Mouse (Mus musculus) cerebellum, adult 8-10 months (tissue): ENCODE measurements around the gene Apopt1.
"Not testable (repeated sequence)": the region's sequence is repeated elsewhere in the genome, so short reads cannot be mapped to it uniquely, and the experiment has no call there.

Experiments used
- DNase-seq: peaks from one replicate; pipeline ENCODE4 v3.0.0; 2022

Apopt1 gene

GRCm38 (mm10) chr12:111710091-111710490 lies 3.0 kb upstream of the Apopt1 start:
- DNase-seq = no peak

DNA sequence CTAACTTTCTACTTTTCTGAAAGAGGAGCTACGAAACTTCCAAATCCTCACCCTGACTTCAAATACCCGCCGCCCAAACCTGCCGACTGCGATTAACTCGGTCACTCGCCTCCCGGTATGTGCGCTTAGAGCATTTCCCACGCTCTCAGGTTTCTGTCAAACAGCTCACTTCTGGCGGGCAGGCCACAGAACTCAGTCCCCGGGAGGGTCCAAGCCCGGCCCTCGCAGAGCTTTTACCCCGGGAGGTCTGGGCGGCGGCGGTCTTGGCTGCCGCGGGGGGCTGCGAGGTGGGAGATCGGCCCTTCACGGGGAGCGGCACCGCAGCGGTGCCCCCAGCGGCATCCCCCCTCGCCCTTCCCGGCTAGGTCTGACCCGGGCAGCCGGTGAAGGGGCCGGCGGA lies 585 bp upstream of the Apopt1 start:
- DNase-seq = no peak

DNA sequence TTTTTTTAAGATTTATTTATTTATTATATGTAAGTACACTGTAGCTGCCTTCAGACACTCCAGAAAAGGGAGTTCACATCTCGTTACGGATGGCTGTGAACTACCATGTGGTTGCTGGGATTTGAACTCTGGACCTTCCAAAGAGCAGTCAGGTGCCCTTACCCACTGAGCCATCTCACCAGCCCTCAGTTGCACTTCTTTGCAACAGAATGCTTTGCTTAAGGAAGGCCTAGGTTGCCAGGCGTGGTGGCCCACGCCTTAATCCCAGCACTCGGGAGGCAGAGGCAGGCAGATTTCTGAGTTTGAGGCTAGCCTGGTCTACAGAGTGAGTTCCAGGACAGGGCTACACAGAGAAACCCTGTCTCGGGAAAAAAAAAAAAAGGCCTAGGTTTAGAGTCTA lies 819 bp downstream of the Apopt1 start:
- DNase-seq = peak; percentile 11

GRCm38 (mm10) chr12:111716505-111716904 lies 3.4 kb downstream of the Apopt1 start:
- DNase-seq = no peak

DNA sequence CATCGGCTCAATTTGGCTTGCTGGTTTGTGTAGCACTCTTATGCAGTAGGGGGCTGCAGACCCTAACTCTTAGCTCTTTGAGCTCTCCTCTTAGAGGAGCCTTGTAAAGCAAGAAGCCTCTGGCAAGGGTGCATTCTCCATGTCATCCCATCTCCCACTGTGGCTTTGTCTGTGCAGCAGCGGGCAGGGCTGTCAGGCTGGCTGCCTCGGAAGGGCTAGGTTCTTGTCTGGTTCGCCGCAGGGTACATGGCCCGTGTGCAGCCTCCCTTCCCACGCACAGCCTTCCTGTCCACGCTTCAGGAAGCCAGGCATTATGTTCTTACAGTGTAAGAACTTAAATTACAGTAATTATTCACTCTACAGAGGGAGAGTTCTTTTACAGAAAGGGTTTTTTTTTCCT lies 5.6 kb downstream of the Apopt1 start:
- DNase-seq = peak; percentile 66

DNA sequence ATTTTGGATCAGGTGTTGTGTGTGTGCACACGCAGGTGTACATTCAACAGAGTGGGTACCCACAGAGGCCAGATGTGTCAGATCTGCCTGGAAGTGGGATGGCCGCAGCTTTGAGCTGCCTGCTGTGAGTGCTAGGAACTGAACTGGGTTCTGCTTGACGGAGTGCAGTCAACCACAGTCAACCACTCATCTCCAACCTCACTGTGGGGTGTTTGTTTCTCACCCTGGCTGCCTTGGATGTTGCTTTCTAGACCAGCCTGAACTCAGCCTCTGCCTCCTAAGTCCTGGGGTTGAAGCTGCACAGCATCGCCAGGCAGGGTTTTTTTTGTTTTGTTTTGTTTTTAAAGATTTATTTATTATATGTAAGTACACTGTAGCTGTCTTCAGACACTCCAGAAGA lies 7.2 kb downstream of the Apopt1 start:
- no peak for DNase-seq

- peak; percentile 64 for DNase-seq
Measured at GRCm38 (mm10) chr12:111722654-111723053, 9.6 kb downstream of the Apopt1 start.

DNA sequence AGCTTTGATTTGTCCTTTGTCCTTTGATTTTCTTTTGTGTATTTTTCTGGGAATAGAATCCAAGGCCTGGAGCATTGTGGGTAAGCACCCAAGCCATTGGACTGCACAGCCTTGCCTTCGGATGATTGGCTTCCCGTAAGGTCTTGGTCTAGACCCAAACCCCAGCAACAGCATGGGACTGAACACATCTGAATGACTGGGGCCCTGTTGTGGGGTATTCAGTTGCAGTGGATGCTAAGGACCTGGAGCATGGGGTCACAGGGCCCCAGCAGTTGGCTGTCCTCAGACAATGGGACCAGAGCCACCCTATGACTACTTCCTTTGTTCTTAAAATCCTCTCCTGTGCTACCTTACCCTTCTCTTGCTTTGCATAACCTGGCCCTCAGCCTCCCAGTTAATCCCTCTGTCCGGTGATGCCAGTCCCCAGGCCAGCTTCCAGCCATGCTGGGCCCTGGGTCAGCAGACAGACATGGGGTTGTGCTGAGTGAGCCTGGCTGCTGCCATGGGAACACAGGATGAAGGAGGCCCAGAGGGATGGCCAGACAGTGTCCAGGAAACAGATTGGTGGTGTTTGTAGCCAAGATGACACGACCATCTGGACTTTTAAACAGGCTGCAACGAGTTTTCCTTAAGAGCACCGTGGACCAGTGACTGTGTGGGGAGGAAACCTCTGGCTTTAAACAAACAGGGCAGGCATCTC lies 11.7 kb downstream of the Apopt1 start:
- peak; percentile 70 for DNase-seq

DNA sequence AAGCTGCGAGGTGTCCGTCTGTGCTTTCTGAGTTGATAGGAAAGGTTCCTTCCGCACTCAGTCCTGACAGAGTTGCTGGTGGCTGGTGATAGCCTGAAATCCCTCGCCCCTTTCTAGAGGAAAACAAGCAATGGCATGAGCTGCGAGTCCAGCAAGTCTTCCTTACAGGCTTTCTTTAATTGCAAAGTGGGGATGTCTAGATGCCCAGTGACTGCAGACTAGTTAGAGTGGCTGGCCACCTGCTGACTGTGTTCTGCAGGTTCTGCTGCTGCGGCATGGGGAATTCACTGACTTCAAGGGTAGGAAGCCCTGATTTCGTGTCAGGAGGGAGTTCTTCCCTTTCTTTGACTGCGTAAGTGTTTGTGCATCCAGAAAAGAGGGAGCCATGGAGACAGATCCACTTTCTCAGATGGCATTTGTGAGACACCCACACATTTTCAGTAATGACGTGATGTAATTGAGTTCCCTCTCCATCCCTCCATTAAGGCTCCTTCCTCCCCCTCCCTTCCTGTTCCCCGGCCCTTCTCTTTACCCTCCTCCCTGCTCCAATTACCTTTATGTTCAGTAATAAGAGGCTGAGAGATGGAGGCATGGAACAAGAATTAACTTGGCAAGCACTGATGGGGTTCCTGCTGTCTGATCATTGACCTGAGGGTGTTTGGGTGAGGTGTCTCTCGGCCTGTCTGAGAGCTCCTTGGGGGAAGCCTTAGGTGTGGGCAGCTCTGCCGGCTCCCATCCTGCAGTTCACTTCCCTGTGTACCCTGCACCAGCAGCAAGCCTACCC lies 12.5 kb downstream of the Apopt1 start:
- peak; percentile 44 for DNase-seq

GRCm38 (mm10) chr12:111726122-111726463 lies 13.0 kb downstream of the Apopt1 start:
- DNase-seq = no peak

- no peak for DNase-seq
Measured at GRCm38 (mm10) chr12:111727956-111728355, 14.9 kb downstream of the Apopt1 start.

DNA sequence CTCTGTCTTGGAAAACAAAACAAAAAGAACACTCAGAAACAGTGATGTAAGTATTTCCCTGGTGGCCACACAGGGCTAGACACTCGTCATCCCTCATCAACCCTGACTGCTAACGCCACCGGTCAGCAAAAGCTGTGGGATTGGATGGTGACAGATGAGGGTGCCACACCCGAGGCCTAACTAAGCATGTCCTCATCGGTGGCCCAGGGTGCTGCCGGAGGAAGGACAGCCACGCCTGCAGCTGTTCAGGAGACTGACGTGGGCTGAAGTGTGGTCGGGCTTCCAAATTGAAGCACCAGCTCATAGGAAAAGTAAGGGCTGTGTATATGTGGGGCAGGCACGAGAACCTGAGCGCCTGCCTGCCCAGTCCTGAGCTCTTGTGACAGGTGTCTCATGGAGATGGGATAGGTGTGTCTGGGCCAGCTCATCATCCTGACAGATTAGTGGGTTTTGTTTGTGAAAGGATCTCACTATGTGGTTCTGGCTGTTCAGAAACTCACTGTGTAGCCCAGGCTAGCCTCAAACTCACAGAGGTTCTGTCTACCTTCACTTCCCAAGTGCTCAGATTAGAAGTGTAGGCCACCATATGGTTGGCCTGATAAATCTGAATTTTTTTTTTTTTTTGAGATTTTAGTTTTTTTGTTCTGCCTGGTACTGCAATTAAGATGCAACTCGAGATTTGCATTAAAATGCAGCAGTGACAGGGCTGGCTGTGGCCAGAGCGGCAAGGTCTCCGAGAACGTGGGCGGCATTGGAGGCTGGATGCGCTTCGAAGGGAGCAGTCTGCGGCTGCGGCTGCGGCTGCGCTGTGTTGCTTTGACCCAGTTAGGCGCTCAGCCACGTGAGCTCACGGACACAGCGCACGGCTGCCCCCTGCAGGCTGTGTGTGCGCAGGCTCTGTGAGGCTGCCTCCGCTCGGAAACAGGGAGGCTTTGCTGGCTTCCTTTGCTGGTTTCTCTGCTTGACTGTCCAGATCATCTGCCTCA lies 19.1 kb downstream of the Apopt1 start:
- peak; percentile 90 for DNase-seq

DNA sequence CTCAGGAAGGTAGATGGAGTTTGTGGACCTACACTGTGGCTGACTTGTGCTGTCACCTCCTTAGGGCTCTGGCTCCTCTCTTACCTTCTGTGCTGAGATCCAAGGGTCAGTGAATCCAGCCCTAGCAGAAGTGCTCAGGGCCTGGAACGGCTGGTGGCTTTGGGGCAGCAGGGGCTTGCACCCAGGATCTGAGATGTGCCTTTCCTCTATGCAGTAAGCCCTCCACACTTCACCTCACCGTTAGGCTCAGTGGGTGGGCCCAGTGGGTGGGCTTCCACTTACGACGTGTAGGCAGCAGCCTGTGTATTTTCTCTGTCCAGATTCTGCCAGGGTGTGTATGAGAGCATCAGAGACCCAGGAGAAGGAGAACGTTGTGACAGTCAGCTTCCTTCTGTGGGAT lies 19.9 kb downstream of the Apopt1 start:
- no peak for DNase-seq

- no peak for DNase-seq
Measured at GRCm38 (mm10) chr12:111734912-111735311, 21.9 kb downstream of the Apopt1 start.

- not testable (repeated sequence) for DNase-seq
Measured at GRCm38 (mm10) chr12:111736676-111737075, 23.6 kb downstream of the Apopt1 start.

GRCm38 (mm10) chr12:111737370-111737769 lies 24.3 kb downstream of the Apopt1 start:
- no peak for DNase-seq

DNA sequence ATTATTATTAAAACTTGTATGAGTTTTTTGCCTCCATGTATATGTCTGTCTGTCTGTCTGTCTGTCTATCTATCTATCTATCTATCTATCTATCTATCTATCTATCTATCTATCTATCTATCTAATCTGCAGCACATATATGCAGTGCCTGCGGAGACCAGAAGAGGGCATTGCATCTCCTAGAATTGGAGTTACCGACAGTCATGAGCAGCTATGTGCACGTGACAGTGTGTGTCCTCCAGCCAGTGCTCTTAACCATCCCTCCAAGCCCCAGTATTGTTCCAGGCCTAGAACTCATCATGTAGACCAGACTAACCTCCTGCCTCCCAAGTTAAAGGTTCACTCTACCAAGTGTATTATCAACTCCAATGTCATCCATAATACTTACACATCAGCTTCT lies 25.7 kb downstream of the Apopt1 start:
- peak; percentile 71 for DNase-seq

DNA sequence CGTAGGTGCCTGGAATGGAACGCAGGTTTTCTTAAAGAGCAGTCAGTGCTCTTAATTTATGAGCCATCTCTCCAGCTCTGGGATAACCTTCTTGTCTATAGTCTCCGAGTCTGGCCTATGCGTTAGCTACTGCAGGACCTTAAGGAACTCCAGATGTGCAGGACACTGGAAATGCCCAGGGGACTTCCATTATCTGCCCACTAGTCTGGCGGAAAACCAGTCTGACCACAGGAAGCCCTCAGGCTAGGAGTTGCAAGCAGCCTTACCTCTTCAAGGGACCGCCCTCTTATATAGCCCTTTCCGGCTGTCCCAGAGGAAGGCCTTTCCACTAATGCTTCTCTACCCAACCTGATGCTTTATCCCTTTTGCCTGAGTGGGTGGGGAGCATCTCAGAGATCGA lies 28.3 kb downstream of the Apopt1 start:
- no peak for DNase-seq

GRCm38 (mm10) chr12:111743419-111743818 lies 30.4 kb downstream of the Apopt1 start:
- no peak for DNase-seq

DNA sequence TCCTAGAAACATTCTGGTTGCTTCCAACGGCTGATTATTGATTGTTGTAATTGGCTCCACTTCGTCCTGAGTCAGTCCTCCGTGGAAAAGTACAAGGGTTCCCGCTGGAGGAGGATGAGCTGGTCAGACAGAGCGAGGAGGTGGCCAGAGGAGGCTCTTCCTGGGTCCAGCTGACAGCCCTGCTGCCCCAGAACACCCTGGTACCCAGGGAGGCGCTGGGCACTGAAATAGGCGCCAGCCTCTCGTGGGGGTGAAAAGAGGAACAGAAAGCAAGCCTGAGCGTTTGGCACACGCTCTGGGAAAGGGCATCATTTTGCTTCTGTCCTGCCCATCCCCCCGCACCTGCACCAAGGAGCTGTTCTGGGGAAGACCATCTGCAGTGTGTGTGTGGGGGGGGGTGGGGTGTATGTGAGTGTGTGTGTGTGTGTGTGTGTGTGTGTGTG lies 30.9 kb downstream of the Apopt1 start:
- no peak for DNase-seq

- DNase-seq = no peak
Measured at GRCm38 (mm10) chr12:111745274-111745673, 32.2 kb downstream of the Apopt1 start.

DNA sequence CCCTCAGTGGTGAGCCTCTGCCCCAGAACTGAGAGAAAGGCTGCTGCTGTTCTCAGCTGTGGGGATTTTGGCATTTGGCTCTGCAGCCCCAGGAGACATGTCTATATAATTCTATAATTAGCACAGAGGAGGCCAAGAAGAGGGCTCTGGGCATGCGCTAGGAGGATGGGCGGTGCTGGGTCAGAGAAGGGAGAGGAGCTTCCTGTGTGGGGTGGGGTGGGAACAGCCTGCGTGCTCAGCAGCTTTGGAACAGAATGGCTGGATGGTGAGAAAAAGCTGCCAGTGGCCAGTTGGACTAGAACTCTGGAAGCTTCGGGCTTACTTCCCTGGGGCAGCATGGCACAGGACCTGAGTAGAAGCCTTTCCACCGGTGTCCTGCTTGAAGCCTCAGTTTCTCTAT lies 33.0 kb downstream of the Apopt1 start:
- no peak for DNase-seq

DNA sequence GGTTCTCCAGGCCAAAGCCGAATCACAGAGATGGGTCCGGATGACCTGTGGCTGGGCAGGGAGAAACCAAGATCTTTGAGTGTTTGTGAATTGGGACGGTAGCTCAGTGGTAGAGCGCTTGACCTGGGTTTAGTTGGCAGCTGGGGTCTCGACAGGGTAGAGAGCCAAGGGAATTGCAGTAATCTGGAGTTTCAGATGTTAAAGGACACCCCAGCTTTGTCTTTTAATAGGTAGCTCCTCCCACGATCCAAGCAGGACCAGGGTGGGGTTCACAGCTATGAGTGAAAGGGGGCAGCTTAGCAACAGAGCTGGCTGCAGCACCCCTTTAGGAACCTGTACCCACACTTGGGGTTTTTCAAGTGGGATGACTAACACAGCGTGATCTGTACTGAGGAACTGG lies 34.4 kb downstream of the Apopt1 start:
- no peak for DNase-seq
